30 mouse cellular contexts compared by ENCODE assay signal in the genomic region with DNA sequence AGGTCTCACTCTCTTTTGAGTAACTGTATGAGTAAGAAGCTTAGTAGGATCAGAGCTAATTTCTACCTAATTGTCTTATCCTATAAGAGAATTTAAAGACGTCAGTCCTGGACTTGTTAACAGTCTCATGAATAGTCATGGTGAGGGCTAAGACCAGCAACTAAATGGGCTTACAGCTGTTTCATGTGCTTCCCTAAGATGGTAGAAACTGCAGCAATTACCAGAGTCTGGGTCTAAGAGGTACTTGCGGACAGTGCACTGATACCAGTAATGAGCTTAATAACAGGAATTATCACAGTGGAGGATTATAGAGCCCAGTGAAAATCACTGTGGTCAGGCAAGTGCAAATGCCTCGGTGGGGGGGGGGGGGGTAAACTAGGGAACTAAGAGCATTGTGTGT. TPM values are rescaled to one million over a fixed set of nuclear protein-coding genes. Genes with fewer than 3 reads are reported as not detected.
"Had no signal": no experiment of that assay in that cellular context is flagged by ENCODE, and none has a peak within 500 bp of the region (broad histone marks: within the 10 kb centered on the region; RNA-seq: fewer than 3 reads in every experiment).

No protein-coding gene starts in this region.

- H3K9ac ChIP-seq: limb, embryonic 13.5 days; liver, embryonic 12.5 days; liver, embryonic 15.5 days; lung, embryonic 15.5 days; midbrain, embryonic 15.5 days had no signal

- H3K4me2 ChIP-seq: limb, embryonic 13.5 days; liver, embryonic 12.5 days; liver, embryonic 15.5 days; lung, embryonic 15.5 days; midbrain, embryonic 15.5 days had no signal

- H3K27me3 ChIP-seq: limb, embryonic 13.5 days; liver, embryonic 12.5 days; liver, embryonic 15.5 days; lung, embryonic 15.5 days; megakaryocyte, embryonic 14.5 days; midbrain, embryonic 15.5 days had no signal

- H3K4me1 ChIP-seq: limb, embryonic 10.5 days; limb, embryonic 13.5 days; liver, embryonic 12.5 days; liver, embryonic 15.5 days; lung, embryonic 15.5 days; megakaryocyte, embryonic 14.5 days; midbrain, embryonic 10.5 days; midbrain, embryonic 15.5 days had no signal

- ATAC-seq: liver, embryonic 12.5 days; midbrain, embryonic 15.5 days had no signal

- H3K9me3 ChIP-seq: limb, embryonic 10.5 days; limb, embryonic 13.5 days; liver, embryonic 12.5 days; liver, embryonic 15.5 days; lung, embryonic 15.5 days; megakaryocyte, embryonic 14.5 days; midbrain, embryonic 10.5 days; midbrain, embryonic 15.5 days had no signal

- H3K27ac ChIP-seq: kidney, postnatal 0 days; layer of hippocampus, adult 2 months; limb, embryonic 10.5 days; limb, embryonic 13.5 days; liver, embryonic 12.5 days; liver, embryonic 15.5 days; lung, embryonic 15.5 days; midbrain, embryonic 10.5 days; midbrain, embryonic 15.5 days; stomach, postnatal 0 days had no signal

- H3K36me3 ChIP-seq: limb, embryonic 10.5 days; limb, embryonic 13.5 days; liver, embryonic 12.5 days; liver, embryonic 15.5 days; lung, embryonic 15.5 days; midbrain, embryonic 10.5 days; midbrain, embryonic 15.5 days had no signal

- H3K4me3 ChIP-seq: layer of hippocampus, adult 2 months; limb, embryonic 10.5 days; limb, embryonic 13.5 days; liver, embryonic 12.5 days; liver, embryonic 15.5 days; lung, embryonic 15.5 days; megakaryocyte, embryonic 14.5 days; midbrain, embryonic 10.5 days; midbrain, embryonic 15.5 days had no signal

- DNase-seq: kidney, adult 2 months; kidney, postnatal 25 days; layer of hippocampus, adult 9-11 months; liver; lung, adult 18-20 months; lung, postnatal 10 days; lung, postnatal 36 days; right cerebral cortex, postnatal 4 days; thymus, adult 2 months; thymus, postnatal 14 days; thymus, postnatal 4 days had no signal

RNA-seq across cellular contexts. Expression of a gene that starts 0.7 kb away (rescaled TPM):
- total RNA-seq: layer of hippocampus, adult 2 months; layer of hippocampus, postnatal 25 days; left cerebral cortex, adult 18-20 months; left cerebral cortex, postnatal 25 days had no signal
- polyA plus RNA-seq: kidney, adult 2 months; kidney, embryonic 14.5 days; kidney, postnatal 0 days; large intestine, adult 2 months; limb, embryonic 10.5 days; limb, embryonic 13.5 days; liver, embryonic 12.5 days; liver, embryonic 15.5 days; lung, embryonic 15.5 days; midbrain, embryonic 10.5 days; midbrain, embryonic 15.5 days; neural tube, embryonic 11.5 days; neural tube, embryonic 14.5 days; stomach, embryonic 14.5 days; stomach, postnatal 0 days had no signal

RNA-seq across cellular contexts. Expression of a gene that starts 11.0 kb away (rescaled TPM):
- total RNA-seq: layer of hippocampus, adult 2 months; layer of hippocampus, postnatal 25 days; left cerebral cortex, adult 18-20 months; left cerebral cortex, postnatal 25 days had no signal
- polyA plus RNA-seq: kidney, adult 2 months; kidney, embryonic 14.5 days; kidney, postnatal 0 days; large intestine, adult 2 months; limb, embryonic 10.5 days; limb, embryonic 13.5 days; liver, embryonic 12.5 days; liver, embryonic 15.5 days; lung, embryonic 15.5 days; midbrain, embryonic 10.5 days; midbrain, embryonic 15.5 days; neural tube, embryonic 11.5 days; neural tube, embryonic 14.5 days; stomach, embryonic 14.5 days; stomach, postnatal 0 days; thymus, adult 2 months had no signal

RNA-seq across cellular contexts. Expression of a gene that starts 23.4 kb away (rescaled TPM):
- total RNA-seq: layer of hippocampus, adult 2 months; layer of hippocampus, postnatal 25 days; left cerebral cortex, adult 18-20 months; left cerebral cortex, postnatal 25 days had no signal
- polyA plus RNA-seq: kidney, adult 2 months; kidney, embryonic 14.5 days; kidney, postnatal 0 days; large intestine, adult 2 months; limb, embryonic 10.5 days; limb, embryonic 13.5 days; lung, embryonic 15.5 days; midbrain, embryonic 10.5 days; midbrain, embryonic 15.5 days; neural tube, embryonic 11.5 days; neural tube, embryonic 14.5 days; stomach, embryonic 14.5 days; stomach, postnatal 0 days; thymus, adult 2 months had no signal

RNA-seq across cellular contexts. Expression of a gene that starts 35.3 kb away (rescaled TPM):
- total RNA-seq: layer of hippocampus, adult 2 months; layer of hippocampus, postnatal 25 days; left cerebral cortex, adult 18-20 months; left cerebral cortex, postnatal 25 days had no signal
- polyA plus RNA-seq: kidney, adult 2 months; kidney, embryonic 14.5 days; kidney, postnatal 0 days; large intestine, adult 2 months; limb, embryonic 10.5 days; limb, embryonic 13.5 days; liver, embryonic 12.5 days; liver, embryonic 15.5 days; lung, embryonic 15.5 days; midbrain, embryonic 10.5 days; midbrain, embryonic 15.5 days; neural tube, embryonic 11.5 days; neural tube, embryonic 14.5 days; stomach, embryonic 14.5 days; stomach, postnatal 0 days; thymus, adult 2 months had no signal

RNA-seq across cellular contexts. Expression of a gene that starts 40.6 kb away (rescaled TPM):
- polyA plus RNA-seq: large intestine, adult 2 months had no signal
